Mouse (Mus musculus): ENCODE measurements around the gene Rras2.

- TF ChIP-seq CTCF (IDR thresholded peaks at IDR 0.05; ENCODE audit: low read depth) (no peak), EP300 (IDR thresholded peaks at IDR 0.05; ENCODE audit: low read depth) (no peak)
These were observed 7.1 kb downstream of the Rras2 start for GRCm38 (mm10) chr7:114110500-114110899.

Measured in liver, postnatal 0 days (tissue).